ENCODE assay signal across 11 mouse cellular contexts in genomic region chr17:6180421-6180820, GRCm38 (mm10).
A peak's percentile ranks its signal among the peaks of the same experiment; 100 is the strongest.
DNase-seq lines count a peak whose midpoint lies in the region; ATAC-seq and TF ChIP-seq lines count a peak whose summit lies in the region.
"Had no signal": no experiment of that assay in that cellular context is flagged by ENCODE, and none has a peak within 500 bp of the region (broad histone marks: within the 10 kb centered on the region; RNA-seq: fewer than 3 reads in every experiment).

No protein-coding gene starts in this region.

- H3K36me3 ChIP-seq in embryonic facial prominence, embryonic 13.5 days: peaks cover 48% of the 10 kb centered on the region
- peaks cover 72% of the 10 kb centered on the region for H3K36me3 ChIP-seq in embryonic facial prominence, embryonic 10.5 days (replicated peaks)
- H3K36me3 ChIP-seq in hindbrain, embryonic 16.5 days (ENCODE audit: control insufficient read depth, insufficient read depth, low read length): peaks cover 7% of the 10 kb centered on the region
- peaks cover 14% of the 10 kb centered on the region; the same call in 1 of the 2 replicates for H3K36me3 ChIP-seq in kidney, embryonic 14.5 days (ENCODE audit: control insufficient read depth, insufficient read depth, low read length)
- H3K36me3 ChIP-seq: liver, embryonic 15.5 days had no signal

- WGBS in embryonic facial prominence, embryonic 13.5 days: 74% methylated on average over 3 of the region's 3 CpGs
- WGBS in embryonic facial prominence, embryonic 10.5 days: 86% methylated on average over 3 of the region's 3 CpGs
- 56% methylated on average over 3 of the region's 3 CpGs for WGBS in lung, adult 2 months
- 37% methylated on average over 3 of the region's 3 CpGs for WGBS in hindbrain, embryonic 16.5 days
- WGBS in olfactory bulb, adult 2 months: 9% methylated on average over 3 of the region's 3 CpGs
- 63% methylated on average over 3 of the region's 3 CpGs for WGBS in kidney, embryonic 14.5 days

- H3K4me2 ChIP-seq in embryonic facial prominence, embryonic 13.5 days: no peak overlapping the region
- H3K4me2 ChIP-seq in hindbrain, embryonic 16.5 days (ENCODE audit: low read length): no peak overlapping the region
- no peak overlapping the region for H3K4me2 ChIP-seq in kidney, embryonic 14.5 days (replicated peaks; ENCODE audit: low read depth, low read length)
- H3K4me2 ChIP-seq: liver, embryonic 15.5 days had no signal

- no peak overlapping the region for H3K9ac ChIP-seq in embryonic facial prominence, embryonic 13.5 days
- no peak overlapping the region for H3K9ac ChIP-seq in hindbrain, embryonic 16.5 days (ENCODE audit: low read depth, low read length)
- no peak overlapping the region for H3K9ac ChIP-seq in kidney, embryonic 14.5 days (ENCODE audit: low read depth, low read length)
- H3K9ac ChIP-seq: liver, embryonic 15.5 days had no signal

- TF ChIP-seq CTCF in lung, adult 2 months (IDR thresholded peaks at IDR 0.05; ENCODE audit: insufficient read depth, low read length): no peak
- no peak for TF ChIP-seq CTCF in olfactory bulb, adult 2 months (IDR thresholded peaks at IDR 0.05; ENCODE audit: insufficient read depth, low read depth, low read length)

- TF ChIP-seq POLR2A in lung, adult 2 months (IDR thresholded peaks at IDR 0.05; ENCODE audit: borderline replicate concordance, extremely low read depth, low read depth, low read length): no peak
- no peak for TF ChIP-seq POLR2A in olfactory bulb, adult 2 months (IDR thresholded peaks at IDR 0.05; ENCODE audit: insufficient read depth, low read depth, low read length)

- H3K9me3 ChIP-seq in embryonic facial prominence, embryonic 13.5 days: 0 out of 2 replicates have a peak, but pooled peaks cover 7% of the 10 kb centered on the region
- H3K9me3 ChIP-seq in embryonic facial prominence, embryonic 10.5 days: peaks cover 4% of the 10 kb centered on the region; the same call in 1 of the 2 replicates
- H3K9me3 ChIP-seq in hindbrain, embryonic 16.5 days (ENCODE audit: control insufficient read depth, low read length): no peaks in the 10 kb centered on the region
- no peaks in the 10 kb centered on the region for H3K9me3 ChIP-seq in kidney, embryonic 14.5 days (ENCODE audit: control insufficient read depth, low read length)
- H3K9me3 ChIP-seq: liver, embryonic 15.5 days had no signal

- H3K27ac ChIP-seq in embryonic facial prominence, embryonic 13.5 days: peak overlapping the region; percentile 55; the same call in 1 of the 2 replicates
- no peak overlapping the region for H3K27ac ChIP-seq in embryonic facial prominence, embryonic 10.5 days (replicated peaks)
- peak overlapping the region; percentile 34; the same call in 1 of the 2 replicates for H3K27ac ChIP-seq in hindbrain, embryonic 16.5 days (ENCODE audit: low read depth, low read length)
- H3K27ac ChIP-seq in olfactory bulb, adult 2 months (ENCODE audit: insufficient read depth, low read depth, low read length): peak overlapping the region; percentile 3; the same call in 1 of the 2 replicates
- no peak overlapping the region for H3K27ac ChIP-seq in kidney, embryonic 14.5 days (ENCODE audit: low read depth, low read length)
- H3K27ac ChIP-seq: liver, embryonic 15.5 days had no signal

- ATAC-seq in embryonic facial prominence, embryonic 13.5 days (ENCODE audit: insufficient number of reproducible peaks, insufficient read depth, low FRiP score, low TSS enrichment, low read depth): no peak
- ATAC-seq in hindbrain, embryonic 16.5 days: peak; percentile 66
- ATAC-seq in kidney, embryonic 14.5 days (ENCODE audit: low FRiP score, low TSS enrichment): no peak
- ATAC-seq: midbrain, embryonic 16.5 days had no signal

- no peaks in the 10 kb centered on the region for H3K4me1 ChIP-seq in embryonic facial prominence, embryonic 13.5 days
- H3K4me1 ChIP-seq in embryonic facial prominence, embryonic 10.5 days: no peaks in the 10 kb centered on the region
- no peaks in the 10 kb centered on the region for H3K4me1 ChIP-seq in lung, adult 2 months (ENCODE audit: control insufficient read depth, insufficient read depth, low read length)
- peaks cover 6% of the 10 kb centered on the region for H3K4me1 ChIP-seq in hindbrain, embryonic 16.5 days (ENCODE audit: control insufficient read depth, insufficient read depth, low read depth, low read length)
- H3K4me1 ChIP-seq in olfactory bulb, adult 2 months (ENCODE audit: control insufficient read depth, insufficient read depth, low read length): peaks cover 12% of the 10 kb centered on the region
- 0 out of 2 replicates have a peak, but pooled peaks cover 3% of the 10 kb centered on the region for H3K4me1 ChIP-seq in kidney, embryonic 14.5 days (ENCODE audit: control insufficient read depth, insufficient read depth, low read length)
- H3K4me1 ChIP-seq: liver, embryonic 15.5 days had no signal

- no peak overlapping the region for H3K4me3 ChIP-seq in embryonic facial prominence, embryonic 13.5 days
- no peak overlapping the region for H3K4me3 ChIP-seq in embryonic facial prominence, embryonic 10.5 days
- H3K4me3 ChIP-seq in lung, adult 2 months (replicated peaks; ENCODE audit: extremely low read depth, low read depth, low read length): no peak overlapping the region
- H3K4me3 ChIP-seq in hindbrain, embryonic 16.5 days (ENCODE audit: low read length): no peak overlapping the region
- H3K4me3 ChIP-seq in olfactory bulb, adult 2 months (ENCODE audit: insufficient read depth, low read depth, low read length): no peak overlapping the region
- no peak overlapping the region for H3K4me3 ChIP-seq in kidney, embryonic 14.5 days (ENCODE audit: low read length)
- H3K4me3 ChIP-seq: liver, embryonic 15.5 days had no signal

- no peak for DNase-seq in embryonic facial prominence, embryonic 10.5 days (ENCODE audit: low spot score)
- peak; percentile 31 for DNase-seq in lung, postnatal 25 days (ENCODE audit: low spot score)
- no peak for DNase-seq in lung, adult 2 months
- no peak for DNase-seq in heart, adult 8-10 months (ENCODE audit: low spot score)
- DNase-seq: cerebellum, postnatal 14 days had no signal

- H3K27me3 ChIP-seq in embryonic facial prominence, embryonic 13.5 days: no peaks in the 10 kb centered on the region
- H3K27me3 ChIP-seq in embryonic facial prominence, embryonic 10.5 days (replicated peaks; ENCODE audit: low read depth, poor library complexity, severe bottlenecking): no peaks in the 10 kb centered on the region
- H3K27me3 ChIP-seq in hindbrain, embryonic 16.5 days (replicated peaks; ENCODE audit: control insufficient read depth, insufficient read depth, low read length): no peaks in the 10 kb centered on the region
- no peaks in the 10 kb centered on the region for H3K27me3 ChIP-seq in kidney, embryonic 14.5 days (ENCODE audit: control insufficient read depth, insufficient read depth, low read length)
- H3K27me3 ChIP-seq: liver, embryonic 15.5 days had no signal

Comparison
In these comparisons a context has a peak if more than half of its experiments do, and no peak if none do; other contexts are left out.
1. H3K27ac ChIP-seq: peak in embryonic facial prominence, embryonic 13.5 days (single experiment), hindbrain, embryonic 16.5 days (single experiment) and olfactory bulb, adult 2 months (single experiment); none in embryonic facial prominence, embryonic 10.5 days (single experiment) and kidney, embryonic 14.5 days (single experiment).